In genomic region chr7:89338350-89339141, GRCm38 (mm10) we compare ENCODE assay signal across 8 mouse cellular contexts.
A peak's percentile ranks its signal among the peaks of the same experiment; 100 is the strongest.
DNase-seq lines count a peak whose midpoint lies in the region; ATAC-seq and TF ChIP-seq lines count a peak whose summit lies in the region.

No protein-coding gene starts in this region.

- peak overlapping the region; percentile 91 for H3K27ac ChIP-seq in brown adipose tissue, adult 24 weeks (replicated peaks; ENCODE audit: low read depth, low read length)
- peak overlapping the region; percentile 73 for H3K27ac ChIP-seq in heart, embryonic 15.5 days
- H3K27ac ChIP-seq in liver, embryonic 14.5 days, result no peak overlapping the region
- H3K27ac ChIP-seq in neural tube, embryonic 11.5 days (ENCODE audit: low read depth, low read length), result no peak overlapping the region; the same call in 1 of the 2 replicates
- peak overlapping the region; percentile 79 for H3K27ac ChIP-seq in stomach, postnatal 0 days (replicated peaks)

- peak; percentile 95 for DNase-seq in CD4-positive, CD25-positive, alpha-beta regulatory T cell, adult 2 months (ENCODE audit: low read depth, low spot score)
- DNase-seq in fibroblast of lung, adult 2 months (ENCODE audit: low read depth), result peak; percentile 61
- peak; percentile 93 to 96 for DNase-seq in kidney, postnatal 25 days
- peak; percentile 70 to 76 (median 72) for DNase-seq in liver, embryonic 14.5 days (ENCODE audit: low read depth in 3 of 3, low spot score in 3 of 3)
- DNase-seq in neural tube, embryonic 11.5 days (ENCODE audit: low spot score), result peak; percentile 91
- DNase-seq in stomach, postnatal 0 days (ENCODE audit: low spot score), result peak; percentile 93

- H3K9ac ChIP-seq in heart, embryonic 15.5 days, result peak overlapping the region; percentile 85
- peak overlapping the region; percentile 71 for H3K9ac ChIP-seq in liver, embryonic 14.5 days (replicated peaks)
- H3K9ac ChIP-seq in neural tube, embryonic 11.5 days (ENCODE audit: low read length), result peak overlapping the region; percentile 70
- H3K9ac ChIP-seq in stomach, postnatal 0 days (ENCODE audit: low read length), result peak overlapping the region; percentile 89

- no peaks in the 10 kb centered on the region for H3K36me3 ChIP-seq in heart, embryonic 15.5 days
- H3K36me3 ChIP-seq in liver, embryonic 14.5 days (replicated peaks; ENCODE audit: control insufficient read depth, insufficient read depth, low read depth), result no peaks in the 10 kb centered on the region
- no peaks in the 10 kb centered on the region for H3K36me3 ChIP-seq in neural tube, embryonic 11.5 days (ENCODE audit: control insufficient read depth, insufficient read depth, low read length)
- no peaks in the 10 kb centered on the region for H3K36me3 ChIP-seq in stomach, postnatal 0 days (ENCODE audit: control insufficient read depth, insufficient read depth, low read length)

- no peak for TF ChIP-seq EP300 in liver, embryonic 14.5 days (IDR thresholded peaks at IDR 0.05; ENCODE audit: low read depth)
- TF ChIP-seq EP300 in stomach, postnatal 0 days (optimal IDR thresholded peaks at IDR 0.05), result no peak

- peak overlapping the region; percentile 90 for H3K4me2 ChIP-seq in heart, embryonic 15.5 days
- peak overlapping the region; percentile 88 for H3K4me2 ChIP-seq in liver, embryonic 14.5 days (ENCODE audit: low read depth)
- peak overlapping the region; percentile 94 for H3K4me2 ChIP-seq in neural tube, embryonic 11.5 days (ENCODE audit: low read depth)
- peak overlapping the region; percentile 89 for H3K4me2 ChIP-seq in stomach, postnatal 0 days (replicated peaks; ENCODE audit: low read depth)

- peak overlapping the region; percentile 78 for H3K4me3 ChIP-seq in brown adipose tissue, adult 24 weeks (ENCODE audit: insufficient read depth, low read depth, low read length)
- peak overlapping the region; percentile 89 for H3K4me3 ChIP-seq in heart, embryonic 15.5 days
- H3K4me3 ChIP-seq in liver, embryonic 14.5 days (ENCODE audit: insufficient read depth in 1 of 2, low read depth in 2 of 2, low read length in 2 of 2), result peak overlapping the region; percentile 84 to 89
- H3K4me3 ChIP-seq in neural tube, embryonic 11.5 days (ENCODE audit: low read depth, low read length), result peak overlapping the region; percentile 68
- peak overlapping the region; percentile 93 for H3K4me3 ChIP-seq in stomach, postnatal 0 days (ENCODE audit: low read depth, low read length)

- H3K27me3 ChIP-seq in heart, embryonic 15.5 days, result no peaks in the 10 kb centered on the region
- no peaks in the 10 kb centered on the region for H3K27me3 ChIP-seq in liver, embryonic 14.5 days (ENCODE audit: control insufficient read depth, insufficient read depth, low read length)
- no peaks in the 10 kb centered on the region for H3K27me3 ChIP-seq in neural tube, embryonic 11.5 days (ENCODE audit: control insufficient read depth, insufficient read depth, low read length)
- H3K27me3 ChIP-seq in stomach, postnatal 0 days (ENCODE audit: control insufficient read depth, insufficient read depth, low read length), result no peaks in the 10 kb centered on the region

- no peak for TF ChIP-seq CTCF in liver, embryonic 14.5 days (IDR thresholded peaks at IDR 0.05; ENCODE audit: low read depth)
- no peak; the same call in 1 of the 2 replicates for TF ChIP-seq CTCF in stomach, postnatal 0 days (IDR thresholded peaks at IDR 0.05; ENCODE audit: low read depth)

- H3K9me3 ChIP-seq in heart, embryonic 15.5 days (replicated peaks), result no peaks in the 10 kb centered on the region
- no peaks in the 10 kb centered on the region for H3K9me3 ChIP-seq in liver, embryonic 14.5 days (ENCODE audit: control insufficient read depth, low read length)
- H3K9me3 ChIP-seq in neural tube, embryonic 11.5 days (ENCODE audit: control insufficient read depth, low read length), result no peaks in the 10 kb centered on the region
- no peaks in the 10 kb centered on the region for H3K9me3 ChIP-seq in stomach, postnatal 0 days (ENCODE audit: control insufficient read depth, low read length)

- WGBS in heart, embryonic 15.5 days, result under 1% methylated on average over 57 of the region's 57 CpGs
- under 1% methylated on average over 56 of the region's 57 CpGs for WGBS in liver, embryonic 14.5 days (ENCODE audit: insufficient replicate concordance)
- WGBS in neural tube, embryonic 11.5 days, result 1% methylated on average over 56 of the region's 57 CpGs
- WGBS in stomach, postnatal 0 days, result under 1% methylated on average over 51 of the region's 57 CpGs

- H3K4me1 ChIP-seq in brown adipose tissue, adult 24 weeks (ENCODE audit: control insufficient read depth, insufficient read depth, insufficient read length, low read length), result peaks cover 2% of the 10 kb centered on the region; the same call in 1 of the 2 replicates
- H3K4me1 ChIP-seq in heart, embryonic 15.5 days (replicated peaks), result peaks cover 23% of the 10 kb centered on the region
- H3K4me1 ChIP-seq in liver, embryonic 14.5 days (replicated peaks; ENCODE audit: control insufficient read depth in 2 of 2, insufficient read depth in 2 of 2, low read length in 1 of 2), result peaks cover 9 to 13% of the 10 kb centered on the region in 2 experiments
- peaks cover 5% of the 10 kb centered on the region for H3K4me1 ChIP-seq in neural tube, embryonic 11.5 days (ENCODE audit: control insufficient read depth, insufficient read depth, low read length)
- no peaks in the 10 kb centered on the region for H3K4me1 ChIP-seq in stomach, postnatal 0 days (replicated peaks; ENCODE audit: control insufficient read depth, insufficient read depth)

- ATAC-seq in heart, embryonic 15.5 days (replicated peaks; ENCODE audit: insufficient number of reproducible peaks, insufficient read depth, low FRiP score, low read depth), result peak; percentile 95
- peak; percentile 94 for ATAC-seq in liver, embryonic 14.5 days (ENCODE audit: insufficient read depth)
- ATAC-seq in neural tube, embryonic 11.5 days (ENCODE audit: insufficient read depth, low FRiP score, low TSS enrichment), result peak; percentile 96
- ATAC-seq in stomach, postnatal 0 days (ENCODE audit: low FRiP score, low TSS enrichment), result peak; percentile 96

Comparison
In these comparisons a context has a peak if more than half of its experiments do, and no peak if none do; other contexts are left out.
1. H3K27ac ChIP-seq: peak in brown adipose tissue, adult 24 weeks (single experiment), heart, embryonic 15.5 days (single experiment) and stomach, postnatal 0 days (single experiment); none in liver, embryonic 14.5 days (single experiment) and neural tube, embryonic 11.5 days (single experiment).
2. Peak in every context shown above with its lines, with median percentiles within 50 percentile points of each other: DNase-seq, H3K4me3 ChIP-seq, ATAC-seq, H3K4me2 ChIP-seq and H3K9ac ChIP-seq.